Mouse (Mus musculus) NIH3T3 (cell line): ENCODE measurements at regions not wholly inside any gene's neighbourhood (a gene's known extent, or its start where the extent isn't known, plus 50 kb on each side); places are given as distances from the start of the nearest gene placed in this dataset.
A peak's percentile ranks its signal among the peaks of the same experiment; 100 is the strongest.

Source experiments
- DNase-seq: peaks from one replicate; pipeline ENCODE4 v3.0.0-alpha.2; 2012; ENCODE audit warnings: low read depth

GRCm38 (mm10) chr11:110715300-110715699 is 252.5 kb upstream of the Kcnj16 start:
- DNase-seq = no peak

GRCm38 (mm10) chr11:110716369-110716768 is 251.5 kb upstream of the Kcnj16 start:
- no peak for DNase-seq

GRCm38 (mm10) chr11:110722701-110723100 is 245.1 kb upstream of the Kcnj16 start:
- no peak for DNase-seq

- DNase-seq = no peak
Measured at GRCm38 (mm10) chr11:110723971-110724370, 243.9 kb upstream of the Kcnj16 start.

- DNase-seq = no peak
Measured at GRCm38 (mm10) chr11:110727357-110727961, 240.4 kb upstream of the Kcnj16 start.

- DNase-seq = no peak
Measured at GRCm38 (mm10) chr11:110731510-110731909, 236.3 kb upstream of the Kcnj16 start.

- DNase-seq = no peak
Measured at GRCm38 (mm10) chr11:110774128-110774527, 193.7 kb upstream of the Kcnj16 start.

GRCm38 (mm10) chr11:110781492-110782276 is 186.1 kb upstream of the Kcnj16 start:
- DNase-seq = peak; percentile 28

- peak; percentile 4 for DNase-seq
Measured at GRCm38 (mm10) chr11:110789537-110789936, 178.3 kb upstream of the Kcnj16 start.

GRCm38 (mm10) chr11:110799887-110800578 is 167.8 kb upstream of the Kcnj16 start:
- no peak for DNase-seq

- no peak for DNase-seq
Measured at GRCm38 (mm10) chr11:110802013-110802412, 165.8 kb upstream of the Kcnj16 start.

GRCm38 (mm10) chr11:110804079-110804478 is 163.8 kb upstream of the Kcnj16 start:
- DNase-seq = no peak

GRCm38 (mm10) chr11:110813137-110813536 is 154.7 kb upstream of the Kcnj16 start:
- DNase-seq = peak; percentile 70

GRCm38 (mm10) chr11:110814732-110815131 is 153.1 kb upstream of the Kcnj16 start:
- DNase-seq = no peak

- DNase-seq = no peak
Measured at GRCm38 (mm10) chr11:110815206-110815605, 152.6 kb upstream of the Kcnj16 start.

- DNase-seq = no peak
Measured at GRCm38 (mm10) chr11:110828584-110828983, 139.2 kb upstream of the Kcnj16 start.

GRCm38 (mm10) chr11:110836688-110837087 is 131.1 kb upstream of the Kcnj16 start:
- DNase-seq = no peak

- DNase-seq = no peak
Measured at GRCm38 (mm10) chr11:110839316-110839715, 128.5 kb upstream of the Kcnj16 start.

- DNase-seq = no peak
Measured at GRCm38 (mm10) chr11:110868319-110868718, 99.5 kb upstream of the Kcnj16 start.

- DNase-seq = no peak
Measured at GRCm38 (mm10) chr11:110870133-110870532, 97.7 kb upstream of the Kcnj16 start.

GRCm38 (mm10) chr11:110874626-110875025 is 93.2 kb upstream of the Kcnj16 start:
- no peak for DNase-seq

GRCm38 (mm10) chr11:110880971-110881370 is 86.9 kb upstream of the Kcnj16 start:
- peak; percentile 57 for DNase-seq
